Mouse (Mus musculus): ENCODE measurements around the gene Gm11099. TPM values are rescaled to one million over a fixed set of nuclear protein-coding genes. Genes with fewer than 3 reads are reported as not detected.

The Gm11099 gene
- polyA plus RNA-seq, 1 experiment from 2014 or later = not detected

- no peak overlapping the region for H3K27ac ChIP-seq (ENCODE audit: low read length)
- no peaks in the 10 kb centered on the region for H3K27me3 ChIP-seq (ENCODE audit: control insufficient read depth, insufficient read depth, low read length)
- ATAC-seq (ENCODE audit: insufficient read depth, low FRiP score) = no peak
Observed at GRCm38 (mm10) chr2:58956351-58956750, 97.1 kb downstream of the Gm11099 start.

GRCm38 (mm10) chr2:58956770-58957300 lies 97.6 kb downstream of the Gm11099 start:
- Histone ChIP-seq H3K36me3 (ENCODE audit: control insufficient read depth, insufficient read depth, low read length) (no peaks in the 10 kb centered on the region), H3K27ac (ENCODE audit: low read length) (no peak overlapping the region), H3K9me3 (replicated peaks; ENCODE audit: control insufficient read depth, low read length) (no peaks in the 10 kb centered on the region; the same call in 1 of the 2 replicates), H3K4me3 (replicated peaks; ENCODE audit: low read length) (no peak overlapping the region), H3K4me2 (ENCODE audit: low read depth, low read length) (no peak overlapping the region), H3K4me1 (ENCODE audit: control insufficient read depth, insufficient read depth, low read length) (no peaks in the 10 kb centered on the region), H3K9ac (ENCODE audit: low read length) (no peak overlapping the region), H3K27me3 (ENCODE audit: control insufficient read depth, insufficient read depth, low read length) (no peaks in the 10 kb centered on the region)
- WGBS = 67% methylated on average over 2 of the region's 2 CpGs
- no peak for ATAC-seq (ENCODE audit: insufficient read depth, low FRiP score)

More at GRCm38 (mm10) chr2:58956351-58956750, 97.1 kb downstream of the Gm11099 start:
- Histone ChIP-seq H3K4me2 (ENCODE audit: low read depth, low read length) (no peak overlapping the region), H3K4me1 (ENCODE audit: control insufficient read depth, insufficient read depth, low read length) (no peaks in the 10 kb centered on the region), H3K9ac (ENCODE audit: low read length) (no peak overlapping the region), H3K4me3 (replicated peaks; ENCODE audit: low read length) (no peak overlapping the region), H3K36me3 (ENCODE audit: control insufficient read depth, insufficient read depth, low read length) (no peaks in the 10 kb centered on the region), H3K9me3 (replicated peaks; ENCODE audit: control insufficient read depth, low read length) (no peaks in the 10 kb centered on the region; the same call in 1 of the 2 replicates)
- WGBS = 85% methylated on average over 2 of the region's 2 CpGs
